Mouse (Mus musculus): ENCODE data around the gene Sult6b1.

- TF ChIP-seq POLR2A (IDR thresholded peaks at IDR 0.05; ENCODE audit: control insufficient read depth, extremely low read depth, insufficient read depth, low read length, poor library complexity) (no peak), CTCF (IDR thresholded peaks at IDR 0.05; ENCODE audit: borderline replicate concordance, control insufficient read depth, extremely low read depth, insufficient read depth, low read length, poor library complexity) (no peak)
Observed at GRCm38 (mm10) chr17:78888554-78888953, 18.2 kb downstream of the Sult6b1 start.

All from thymus, adult 2 months (tissue).